Mouse (Mus musculus) mouse trophoblast stem cell (cell line): ENCODE measurements at regions not wholly inside any gene's neighbourhood (a gene's known extent, or its start where the extent isn't known, plus 50 kb on each side); places are given as distances from the start of the nearest gene placed in this dataset.

Experiments
- in situ Hi-C, 2 experiments: fragments of 300-500 bp; cut with MseI, MboI; formaldehyde crosslinking; loops; 2 replicates in 1 of 2; 3 replicates in 1 of 2; pipeline ENCODE4 v1.15.1; 2025

DNA sequence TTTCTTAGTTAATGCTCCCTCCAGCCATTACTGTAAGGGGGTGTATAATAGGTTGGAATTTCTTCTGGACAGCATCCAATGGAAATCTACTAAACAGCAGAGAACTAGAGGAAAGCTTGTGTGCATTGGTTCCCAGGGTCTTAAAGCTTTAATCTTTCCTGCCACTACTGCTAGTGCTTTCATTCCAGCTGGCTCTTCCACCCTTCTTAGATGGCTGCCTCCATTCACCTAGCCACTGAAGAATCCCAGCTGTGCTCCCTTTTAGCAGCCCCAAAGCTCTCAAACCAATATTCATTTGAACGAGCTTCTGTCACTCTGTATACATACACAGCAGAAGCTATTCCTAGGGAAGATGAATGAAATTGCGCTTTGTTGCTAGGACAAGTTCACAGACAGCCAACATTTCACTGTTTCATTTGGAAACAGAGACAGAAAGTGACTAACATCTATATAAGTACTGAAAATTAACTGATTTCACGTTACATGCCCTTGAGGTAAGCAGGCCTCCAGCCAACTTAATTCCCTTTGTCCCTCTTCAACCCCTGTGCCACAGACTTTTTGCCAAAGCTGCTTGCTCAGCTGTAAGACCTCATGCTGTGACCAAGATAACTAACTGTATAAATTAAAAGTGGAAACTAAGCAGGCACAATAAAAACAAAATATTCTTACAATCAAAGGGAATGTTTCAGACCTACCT is 388.3 kb downstream of the Gm1140 start:
- in situ Hi-C loops = loop anchor here in 1 of 2 experiments (25.0 kb wide), 1 partner anchor 93 kb away; no protein-coding TSS in a partner anchor

DNA sequence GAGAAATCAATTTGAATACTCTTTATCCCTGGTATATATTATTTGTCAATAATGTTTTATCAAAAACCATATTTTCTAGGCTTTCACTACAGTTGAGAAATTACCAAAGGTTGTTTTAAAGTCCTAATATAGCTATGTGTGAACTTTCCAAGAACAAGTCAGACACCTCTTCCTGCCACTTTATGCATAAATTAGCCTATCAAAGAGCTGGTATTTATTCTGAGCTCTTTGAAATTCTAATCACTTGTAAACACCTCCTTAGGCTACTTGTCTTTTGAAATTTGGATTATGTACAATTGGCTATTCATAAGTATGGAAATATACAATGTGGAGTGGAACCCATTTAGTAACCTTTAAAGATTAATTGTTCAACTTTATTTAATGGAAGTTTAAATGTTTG is 409.5 kb downstream of the Gm1140 start:
- in situ Hi-C loops = no loop called here

DNA sequence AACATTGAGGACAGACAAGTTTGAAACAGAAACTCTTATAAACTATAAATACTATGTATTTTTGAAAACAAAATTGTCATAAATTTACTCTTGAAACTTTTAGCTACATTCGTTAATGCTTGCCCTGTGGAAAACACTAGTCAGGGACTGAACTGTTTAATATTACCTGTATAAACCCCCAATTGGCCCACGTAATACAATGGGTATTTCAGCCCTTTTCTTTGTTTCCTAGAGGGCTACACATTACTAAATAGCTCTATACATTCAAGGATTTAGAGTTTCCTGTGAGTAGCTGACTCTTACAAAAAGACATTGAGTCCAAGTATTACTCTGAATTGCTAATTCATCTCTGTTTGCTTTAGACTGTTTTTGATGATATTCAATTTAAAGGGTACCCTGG is 409.9 kb downstream of the Gm1140 start:
- in situ Hi-C loops = no loop called here

DNA sequence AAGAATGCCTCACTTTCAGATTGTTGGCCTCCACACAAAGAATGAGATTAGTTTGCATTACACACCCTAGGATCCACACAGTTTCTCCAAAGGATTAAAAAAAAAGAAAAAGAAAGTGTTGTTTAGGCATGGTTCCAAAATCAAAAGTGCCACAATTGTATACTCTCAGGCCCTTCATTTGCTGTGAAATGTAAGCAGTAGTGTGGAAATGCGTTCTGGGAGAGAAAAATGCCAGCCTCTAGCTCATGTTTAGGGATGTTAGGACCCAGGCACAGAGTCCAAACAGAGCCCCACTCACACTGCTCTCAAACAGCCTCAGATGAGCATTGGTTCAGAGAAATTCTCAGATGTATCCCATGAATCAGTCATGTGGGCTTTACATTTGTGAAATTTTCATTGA is 410.4 kb downstream of the Gm1140 start:
- in situ Hi-C loops = no loop called here

DNA sequence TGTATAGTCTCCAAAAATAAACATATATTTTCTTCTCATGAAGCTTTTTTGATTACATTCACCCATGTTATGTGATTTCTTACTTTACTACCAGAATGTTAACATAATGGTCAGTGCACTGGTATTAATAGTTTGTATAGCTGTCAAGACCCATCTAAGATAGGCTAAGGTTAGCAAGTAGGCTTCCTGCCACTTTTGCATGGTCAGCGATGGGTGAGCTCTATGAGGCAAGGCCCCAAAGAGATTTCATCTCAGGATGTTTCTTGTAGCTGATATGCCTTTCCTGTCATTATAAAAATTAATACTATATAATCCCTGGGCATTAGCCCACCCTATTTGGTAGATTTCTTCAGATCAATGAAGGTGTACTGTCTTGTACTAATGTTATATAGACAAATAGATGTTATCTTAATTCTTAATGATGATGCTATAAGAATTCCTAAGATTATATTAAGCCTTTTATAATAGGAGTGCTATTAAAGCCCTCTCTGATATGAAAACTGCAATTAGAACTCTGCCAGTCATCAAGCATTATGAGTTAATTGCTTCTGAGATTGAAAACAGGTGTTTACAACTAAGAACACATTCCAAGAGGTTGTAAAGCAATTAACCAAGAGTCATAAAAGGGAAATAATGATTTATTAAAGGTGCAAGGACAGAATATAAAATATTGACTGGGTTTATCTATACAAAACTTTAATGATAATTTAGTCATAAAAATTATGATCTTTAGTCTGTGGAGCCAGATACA is 454.6 kb downstream of the Gm1140 start:
- in situ Hi-C loops = no loop called here

DNA sequence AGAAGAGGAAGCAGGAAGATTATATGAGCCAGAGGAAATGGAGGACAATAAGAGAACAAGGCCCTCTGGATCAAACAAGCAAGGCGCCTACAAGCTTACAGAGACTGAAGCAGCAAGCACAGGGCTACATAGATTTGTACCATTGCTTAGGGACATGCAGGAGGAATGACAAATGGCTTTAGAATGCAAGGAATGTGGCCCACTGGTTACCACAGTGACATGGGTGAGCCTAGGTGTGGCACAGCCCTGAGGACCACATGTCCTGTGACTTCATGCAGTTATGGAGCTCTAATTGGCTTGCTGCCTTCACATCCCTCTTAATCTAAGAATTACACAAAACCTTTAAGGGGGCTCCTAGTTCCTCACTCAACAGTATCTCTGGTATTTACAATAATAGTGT is 483.1 kb downstream of the Gm1140 start:
- in situ Hi-C loops = loop anchor here in 1 of 2 experiments (25.0 kb wide), 1 partner anchor 102 kb away; no protein-coding TSS in a partner anchor
